Comparison of ENCODE assay signal across 10 mouse cellular contexts in the genomic region with DNA sequence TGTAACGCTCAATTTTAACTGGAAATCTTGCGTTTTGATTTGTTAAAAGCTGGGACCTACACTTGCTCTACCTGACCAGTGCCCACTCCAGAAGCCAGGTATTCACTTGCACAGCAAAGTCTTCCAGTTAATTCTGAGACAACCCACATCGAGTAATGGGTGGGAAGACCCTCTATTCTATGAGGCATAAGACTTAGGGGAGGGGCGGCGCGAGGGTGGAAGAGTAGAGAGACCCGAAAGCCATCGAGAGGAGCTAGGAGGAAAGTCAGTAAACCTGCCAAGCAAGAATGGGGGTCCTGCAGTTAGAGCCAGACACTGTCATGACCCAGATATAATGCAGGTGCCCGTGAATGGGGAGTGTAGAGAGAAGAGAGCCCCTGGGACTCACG.
A peak's percentile ranks its signal among the peaks of the same experiment; 100 is the strongest.
DNase-seq lines count a peak whose midpoint lies in the region; ATAC-seq and TF ChIP-seq lines count a peak whose summit lies in the region.
"Had no signal": no experiment of that assay in that cellular context is flagged by ENCODE, and none has a peak within 500 bp of the region (broad histone marks: within the 10 kb centered on the region; RNA-seq: fewer than 3 reads in every experiment).

No protein-coding gene starts in this region.

- ATAC-seq in lung, embryonic 15.5 days (ENCODE audit: borderline replicate concordance, extremely low read depth, low FRiP score, low TSS enrichment), result no peak
- ATAC-seq in hindbrain, embryonic 12.5 days (ENCODE audit: low FRiP score), result peak; percentile 35; the same call in 1 of the 2 replicates
- no peak for ATAC-seq in midbrain, postnatal 0 days (ENCODE audit: low FRiP score)

- peak overlapping the region; percentile 50; the same call in 1 of the 2 replicates for H3K4me2 ChIP-seq in lung, embryonic 15.5 days
- H3K4me2 ChIP-seq in hindbrain, embryonic 12.5 days (replicated peaks), result no peak overlapping the region
- peak overlapping the region; percentile 50 for H3K4me2 ChIP-seq in midbrain, postnatal 0 days (ENCODE audit: low read depth, low read length, poor library complexity, severe bottlenecking)

- no peak for TF ChIP-seq CTCF in gastrocnemius, adult 2 months (IDR thresholded peaks at IDR 0.05)
- TF ChIP-seq CTCF in lung, adult 2 months (IDR thresholded peaks at IDR 0.05; ENCODE audit: insufficient read depth, low read length), result no peak
- no peak for TF ChIP-seq CTCF in midbrain, postnatal 0 days (IDR thresholded peaks at IDR 0.05)

- H3K4me3 ChIP-seq in gastrocnemius, adult 2 months, result no peak overlapping the region
- no peak overlapping the region for H3K4me3 ChIP-seq in lung, embryonic 15.5 days
- H3K4me3 ChIP-seq in lung, adult 2 months (replicated peaks; ENCODE audit: extremely low read depth, low read depth, low read length), result no peak overlapping the region
- no peak overlapping the region for H3K4me3 ChIP-seq in hindbrain, embryonic 12.5 days
- H3K4me3 ChIP-seq in midbrain, postnatal 0 days (ENCODE audit: low read depth, low read length), result no peak overlapping the region
- H3K4me3 ChIP-seq: stomach, embryonic 15.5 days had no signal

- H3K4me1 ChIP-seq in lung, embryonic 15.5 days, result peaks cover 7% of the 10 kb centered on the region
- no peaks in the 10 kb centered on the region for H3K4me1 ChIP-seq in lung, adult 2 months (ENCODE audit: control insufficient read depth, insufficient read depth, low read length)
- H3K4me1 ChIP-seq in hindbrain, embryonic 12.5 days, result 0 out of 2 replicates have a peak, but pooled peaks cover 7% of the 10 kb centered on the region
- no peaks in the 10 kb centered on the region for H3K4me1 ChIP-seq in midbrain, postnatal 0 days (ENCODE audit: insufficient read depth, low read length)
- H3K4me1 ChIP-seq: stomach, embryonic 15.5 days had no signal

- intact Hi-C loops in gastrocnemius, adult 2 months (cut with DNase I), result loop anchor here (1.0 kb wide), 1 partner anchor 294 kb away; no protein-coding TSS in a partner anchor
- intact Hi-C loops in gastrocnemius, postnatal 14 days (cut with DNase I; ENCODE audit: low total_unique reads), result loop anchor here (5.0 kb wide), 1 partner anchor 285 kb away; no protein-coding TSS in a partner anchor
- intact Hi-C loops in left cerebral cortex, postnatal 4 days (cut with DNase I), result loop anchor here (2.0 kb wide), 1 partner anchor 291 kb away; no protein-coding TSS in a partner anchor

- H3K9me3 ChIP-seq in lung, embryonic 15.5 days, result no peaks in the 10 kb centered on the region
- H3K9me3 ChIP-seq in hindbrain, embryonic 12.5 days (replicated peaks), result no peaks in the 10 kb centered on the region
- no peaks in the 10 kb centered on the region for H3K9me3 ChIP-seq in midbrain, postnatal 0 days (ENCODE audit: low read length)
- H3K9me3 ChIP-seq: limb, embryonic 13.5 days; stomach, embryonic 15.5 days had no signal

- no peaks in the 10 kb centered on the region for H3K27me3 ChIP-seq in lung, embryonic 15.5 days
- H3K27me3 ChIP-seq in hindbrain, embryonic 12.5 days, result no peaks in the 10 kb centered on the region
- H3K27me3 ChIP-seq in midbrain, postnatal 0 days (ENCODE audit: insufficient read depth, low read length), result no peaks in the 10 kb centered on the region
- H3K27me3 ChIP-seq: limb, embryonic 13.5 days; stomach, embryonic 15.5 days had no signal

- peak overlapping the region; percentile 31; the same call in 1 of the 2 replicates for H3K27ac ChIP-seq in gastrocnemius, adult 2 months
- H3K27ac ChIP-seq in lung, embryonic 15.5 days, result no peak overlapping the region
- no peak overlapping the region for H3K27ac ChIP-seq in hindbrain, embryonic 12.5 days
- H3K27ac ChIP-seq in midbrain, postnatal 0 days (ENCODE audit: low read depth, low read length), result no peak overlapping the region
- H3K27ac ChIP-seq: limb, embryonic 13.5 days; stomach, embryonic 15.5 days had no signal

- no peak for TF ChIP-seq POLR2A in lung, adult 2 months (IDR thresholded peaks at IDR 0.05; ENCODE audit: borderline replicate concordance, extremely low read depth, low read depth, low read length)

- H3K9ac ChIP-seq in lung, embryonic 15.5 days, result no peak overlapping the region
- no peak overlapping the region for H3K9ac ChIP-seq in hindbrain, embryonic 12.5 days
- no peak overlapping the region for H3K9ac ChIP-seq in midbrain, postnatal 0 days (replicated peaks; ENCODE audit: low read length, poor library complexity, severe bottlenecking)
- H3K9ac ChIP-seq: stomach, embryonic 15.5 days had no signal

- no peak for DNase-seq in gastrocnemius, adult 2 months
- DNase-seq in gastrocnemius, postnatal 14 days, result no peak
- no peak for DNase-seq in lung, adult 2 months
- no peak for DNase-seq in midbrain, postnatal 0 days (ENCODE audit: low spot score)
- DNase-seq in layer of hippocampus, adult 8-10 months (ENCODE audit: low spot score in 2 of 2), result no peak
- no peak for DNase-seq in left cerebral cortex, postnatal 4 days

- H3K36me3 ChIP-seq in lung, embryonic 15.5 days, result no peaks in the 10 kb centered on the region
- peaks cover 7% of the 10 kb centered on the region; the same call in 1 of the 2 replicates for H3K36me3 ChIP-seq in hindbrain, embryonic 12.5 days
- H3K36me3 ChIP-seq in midbrain, postnatal 0 days (ENCODE audit: insufficient read depth, low read length), result no peaks in the 10 kb centered on the region
- H3K36me3 ChIP-seq: stomach, embryonic 15.5 days had no signal

- WGBS in lung, embryonic 15.5 days, result 51% methylated on average over 10 of the region's 10 CpGs
- WGBS in lung, adult 2 months, result 50% methylated on average over 10 of the region's 10 CpGs
- 60% methylated on average over 10 of the region's 10 CpGs for WGBS in hindbrain, embryonic 12.5 days
- 57% methylated on average over 10 of the region's 10 CpGs for WGBS in midbrain, postnatal 0 days
